Mouse (Mus musculus) left cerebral cortex, postnatal 36 days (tissue): ENCODE data around the gene Rtkn. TPM values are rescaled to one million over a fixed set of nuclear protein-coding genes. Genes with fewer than 3 reads are reported as not detected.
"Not testable (repeated sequence)": the region's sequence is repeated elsewhere in the genome, so short reads cannot be mapped to it uniquely, and the experiment has no call there.

Source experiments
- DNase-seq, 2 experiments: peaks; one replicate each; pipeline ENCODE4 v3.0.0; 2021 to 2022; ENCODE audit warnings: low spot score in 2 of 2, mixed read lengths in 1 of 2
- intact Hi-C: fragments of 180-260 bp; cut with DNase I; formaldehyde crosslinking; loops from one replicate; pipeline ENCODE4 v1.15.1; 2025
- total RNA-seq, 2 experiments: library from RNA; stranded (reverse); gene quantifications; 2 replicates each; pipeline ENCODE4 v1.2.3; 2021

Rtkn gene
- total RNA-seq, 2 experiments from 2014 or later = 88.7 to 105 TPM

DNA sequence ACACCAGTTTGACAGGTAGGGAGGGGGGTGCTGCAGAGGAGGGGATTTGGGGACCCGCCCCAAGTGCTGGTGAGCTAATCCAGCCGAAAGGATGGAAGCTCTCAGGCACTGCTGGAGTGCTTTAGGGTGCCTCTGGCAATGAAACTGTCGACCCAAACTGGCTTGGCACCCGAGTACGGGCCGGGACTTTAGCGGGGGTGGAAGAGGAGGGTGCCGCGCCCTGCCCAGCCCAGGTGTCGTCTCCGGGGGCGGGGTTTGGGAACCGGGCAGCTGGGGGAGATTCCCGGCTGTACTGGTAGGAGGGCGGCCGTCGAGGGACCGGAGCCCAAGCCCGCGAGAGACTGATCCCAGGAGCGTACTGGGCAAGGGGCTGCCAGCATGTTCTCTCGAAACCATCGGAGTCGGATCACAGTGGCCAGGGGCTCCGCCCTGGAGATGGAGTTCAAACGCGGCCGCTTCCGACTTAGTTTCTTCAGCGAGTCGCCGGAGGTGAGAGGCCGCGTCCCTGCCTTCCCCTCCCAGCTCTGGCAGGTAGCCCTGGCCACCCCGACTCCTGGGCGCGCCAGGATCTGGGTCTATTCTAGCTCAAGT is 403 bp downstream of the Rtkn start:
- intact Hi-C loops = no loop called here
- DNase-seq = peak in 1 of 2 experiments; percentile 3

GRCm38 (mm10) chr6:83136291-83136880 is 1.1 kb downstream of the Rtkn start:
- intact Hi-C loops = no loop called here
- no peak for DNase-seq

DNA sequence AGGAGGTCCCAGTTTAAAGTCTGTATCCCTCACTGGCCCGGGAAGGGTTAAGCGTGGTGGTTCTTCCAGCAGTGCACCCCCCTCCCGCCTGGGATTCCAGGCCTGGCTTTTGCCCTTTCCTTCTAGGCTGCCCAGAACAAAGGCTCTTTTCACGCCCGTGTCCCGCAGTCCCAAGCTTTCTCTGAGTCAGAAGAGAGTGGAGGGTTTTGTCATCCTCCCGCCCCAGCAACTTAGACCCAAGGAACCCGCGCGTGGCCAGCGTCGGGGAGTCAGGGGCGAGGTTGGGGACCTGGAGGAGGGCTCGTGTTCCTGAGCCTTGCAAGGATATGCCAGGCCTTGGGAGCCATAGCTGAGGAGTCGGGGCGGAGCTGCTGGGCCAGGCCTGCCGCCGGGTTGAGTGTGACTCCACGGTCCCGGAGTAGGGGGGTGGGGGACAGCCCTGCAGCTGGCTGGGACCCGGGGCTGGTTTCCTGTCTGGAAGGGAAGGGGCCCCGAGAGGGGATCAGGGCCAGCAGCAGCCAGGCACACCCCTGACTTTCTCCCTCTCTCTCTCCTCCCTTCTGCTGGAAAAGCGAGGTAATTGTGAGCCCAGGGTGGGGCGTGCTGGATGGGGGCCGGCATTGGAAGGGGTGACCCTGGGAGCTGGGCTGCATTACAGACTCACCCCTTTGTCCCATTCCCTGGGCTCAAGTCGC is 1.8 kb downstream of the Rtkn start:
- peak in 1 of 2 experiments; percentile 42 for DNase-seq
- intact Hi-C loops = no loop called here

GRCm38 (mm10) chr6:83137576-83137950 is 2.3 kb downstream of the Rtkn start:
- intact Hi-C loops = no loop called here

DNA sequence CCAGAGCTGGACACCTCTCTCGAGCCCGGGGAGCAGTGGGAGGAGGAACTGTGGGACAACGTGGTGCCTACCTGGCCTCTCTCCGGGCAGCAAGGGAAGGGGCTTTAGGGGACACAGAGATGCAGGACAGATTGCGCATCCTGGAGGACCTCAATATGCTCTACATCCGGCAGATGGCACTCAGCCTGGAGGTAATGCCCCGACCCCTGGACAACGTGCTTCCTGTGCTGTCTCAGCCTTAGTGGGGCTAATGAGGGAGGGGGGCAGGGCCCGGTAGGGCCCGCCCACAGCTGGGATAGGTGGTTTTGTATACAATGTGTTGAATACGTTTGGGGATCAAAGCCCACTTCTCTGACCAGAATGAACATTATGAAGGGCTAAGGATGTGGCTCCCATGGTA is 2.8 kb downstream of the Rtkn start:
- intact Hi-C loops = no loop called here
- DNase-seq = no peak

More at GRCm38 (mm10) chr6:83137576-83137950, 2.3 kb downstream of the Rtkn start:
- DNase-seq = peak; percentile 65 to 67

- peak in 1 of 2 experiments; percentile 6 for DNase-seq
- intact Hi-C loops = no loop called here
Observed at GRCm38 (mm10) chr6:83140044-83140443, 4.8 kb downstream of the Rtkn start.

DNA sequence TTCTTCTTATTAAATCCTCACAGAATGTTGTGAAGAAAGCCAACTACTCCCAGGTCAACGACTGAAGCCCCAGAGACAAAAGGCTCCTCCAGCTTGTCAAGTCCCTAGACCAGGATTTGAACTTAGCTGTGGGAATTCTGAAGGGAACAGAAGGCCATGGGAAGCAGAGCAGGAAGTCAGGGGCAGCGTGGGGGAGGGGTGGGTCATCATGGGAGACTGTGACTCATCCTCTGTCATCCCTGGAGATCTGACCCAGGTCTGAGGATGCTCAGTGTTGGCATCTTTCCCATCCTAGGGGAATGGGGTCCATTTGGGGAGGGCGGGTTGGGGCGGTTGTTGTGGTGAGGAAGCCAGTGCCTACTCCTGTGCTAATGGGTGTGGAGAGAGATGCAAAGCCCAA is 6.4 kb downstream of the Rtkn start:
- no peak for DNase-seq
- intact Hi-C loops = no loop called here

- intact Hi-C loops = no loop called here
- DNase-seq = peak; percentile 75 to 82
Observed at GRCm38 (mm10) chr6:83142211-83142731, 7.0 kb downstream of the Rtkn start.

DNA sequence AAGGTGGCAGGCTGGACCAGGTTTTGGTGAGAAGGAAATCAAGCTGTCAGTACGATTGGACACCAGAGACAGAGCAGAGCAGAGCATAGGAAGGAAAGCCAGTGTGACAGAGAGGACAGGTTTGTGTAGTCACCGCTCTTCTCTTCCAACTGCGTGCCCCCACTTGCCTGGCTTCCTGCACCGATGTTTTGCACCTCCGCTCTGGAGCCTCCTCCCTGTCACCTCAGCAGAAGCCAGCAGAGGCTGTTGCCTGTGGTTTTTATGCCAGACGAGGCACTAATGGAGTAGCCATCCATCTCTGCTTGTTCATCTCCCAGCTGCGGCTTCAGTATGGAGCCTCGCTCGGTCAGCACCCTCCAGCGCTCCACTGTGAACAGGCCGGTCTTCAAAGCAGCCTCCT is 7.6 kb downstream of the Rtkn start:
- peak; percentile 46 to 59 for DNase-seq
- intact Hi-C loops = no loop called here

- no peak for DNase-seq
- intact Hi-C loops = no loop called here
Observed at GRCm38 (mm10) chr6:83145209-83145608, 9.9 kb downstream of the Rtkn start.

DNA sequence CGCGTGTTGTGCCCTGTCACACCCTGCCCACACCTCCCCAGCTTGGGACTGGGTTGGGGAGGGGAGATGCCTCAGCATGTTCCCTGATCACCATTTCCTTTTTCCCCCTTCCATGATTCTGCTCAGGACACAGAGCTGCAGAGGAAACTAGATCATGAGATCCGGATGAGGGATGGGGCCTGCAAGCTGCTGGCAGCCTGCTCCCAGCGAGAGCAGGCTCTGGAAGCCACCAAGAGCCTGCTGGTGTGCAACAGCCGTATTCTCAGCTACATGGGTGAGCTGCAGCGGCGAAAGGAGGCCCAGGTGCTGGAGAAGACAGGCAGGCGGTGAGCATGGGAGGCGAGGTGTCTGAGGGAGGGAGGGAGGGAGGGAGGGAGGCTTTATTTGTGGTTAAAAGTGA is 10.5 kb downstream of the Rtkn start:
- no peak for DNase-seq
- intact Hi-C loops = no loop called here

DNA sequence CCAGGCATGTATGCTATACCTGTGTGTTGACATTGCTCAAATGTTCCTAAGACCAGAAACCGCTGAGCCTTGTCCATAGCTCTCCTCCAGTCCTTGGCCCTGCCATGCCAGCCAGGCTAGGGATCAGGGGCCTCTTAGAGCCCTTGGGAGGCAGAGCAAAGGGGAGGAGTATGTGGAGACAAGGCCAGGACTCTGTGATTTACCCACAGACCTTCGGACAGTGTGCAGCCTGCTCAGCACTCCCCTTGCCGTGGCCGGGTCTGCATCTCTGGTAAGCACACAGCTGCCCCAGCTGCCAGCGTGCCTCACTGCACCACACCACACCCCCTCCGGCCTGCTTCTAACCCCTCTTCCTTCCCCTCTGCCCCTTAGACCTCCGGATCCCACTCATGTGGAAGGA is 12.0 kb downstream of the Rtkn start:
- DNase-seq = no peak

GRCm38 (mm10) chr6:83151721-83152120 is 16.5 kb downstream of the Rtkn start:
- DNase-seq = no peak
- intact Hi-C loops = no loop called here

More for the DNA sequence above, 12.0 kb downstream of the Rtkn start:
- intact Hi-C loops = no loop called here

GRCm38 (mm10) chr6:83153038-83153437 is 17.8 kb downstream of the Rtkn start:
- intact Hi-C loops = no loop called here
- DNase-seq = no peak

- intact Hi-C loops = no loop called here
- no peak for DNase-seq
Observed at GRCm38 (mm10) chr6:83153485-83153884, 18.2 kb downstream of the Rtkn start.

GRCm38 (mm10) chr6:83155552-83156238 is 20.4 kb downstream of the Rtkn start:
- peak in 1 of 2 experiments; percentile 43 for DNase-seq

DNA sequence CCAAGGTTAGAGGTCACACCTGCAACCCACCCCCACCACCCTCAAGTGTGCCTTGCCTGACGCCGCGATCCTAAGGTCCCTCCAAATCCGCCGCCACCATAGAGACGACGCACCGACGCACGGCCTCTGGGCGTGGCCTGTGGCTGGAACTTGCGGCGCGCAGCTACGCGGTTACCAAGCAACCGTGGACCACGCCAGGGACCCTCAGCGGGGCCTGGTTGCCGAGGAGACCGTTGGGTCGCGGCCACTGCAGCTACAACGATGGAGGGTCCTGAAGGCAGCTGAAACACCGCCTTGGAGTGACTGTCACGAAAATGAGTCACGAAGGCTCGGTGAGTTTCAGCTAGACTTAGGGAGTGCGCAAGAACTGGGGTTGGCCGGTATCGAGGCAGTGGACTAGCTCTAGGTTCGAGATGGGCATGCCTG is 21.0 kb downstream of the Rtkn start, which contains the start of the genes Wdr54 and 1700003E16Rik:
Gene Wdr54, minus strand, starts transcription at position 139 of the 426 bp plus-strand sequence.
Gene 1700003E16Rik, plus strand, starts transcription at position 146 of the 426 bp plus-strand sequence.
- intact Hi-C loops = loop anchor here (5.0 kb wide), 1 partner anchor 34 kb away; the partner anchor contains the start of gene Wbp1
- DNase-seq = peak; percentile 82 to 84

More at GRCm38 (mm10) chr6:83155552-83156238, 20.4 kb downstream of the Rtkn start:
- intact Hi-C loops = loop anchor here (5.0 kb wide), 1 partner anchor 33 kb away; the partner anchor contains the start of gene Wbp1

GRCm38 (mm10) chr6:83159456-83159855 is 24.2 kb downstream of the Rtkn start:
- intact Hi-C loops = loop anchor here (5.0 kb wide), 1 partner anchor 37 kb away; the partner anchor contains the start of gene Wbp1
- DNase-seq = not testable (repeated sequence)

DNA sequence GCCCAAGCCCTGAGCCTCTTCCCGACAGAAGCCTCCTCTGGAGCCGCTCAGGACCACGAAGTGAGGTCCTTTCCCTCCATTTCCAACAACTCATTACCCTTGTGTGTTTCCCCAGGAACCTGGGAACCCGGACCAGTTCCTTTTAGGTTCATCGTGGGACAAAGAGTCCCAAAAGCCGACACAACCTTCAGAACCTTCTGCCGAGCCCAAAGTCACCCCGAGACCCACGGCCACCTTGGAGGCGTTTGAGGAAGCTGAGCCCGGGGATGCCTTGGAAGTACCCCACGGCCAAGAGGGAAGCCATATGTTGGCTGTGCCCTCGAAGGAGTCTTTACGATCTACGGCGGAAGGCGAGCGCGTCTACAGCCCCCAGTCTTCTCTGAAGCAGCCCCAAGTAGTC is 26.2 kb downstream of the Rtkn start:
- DNase-seq = no peak
- intact Hi-C loops = loop anchor here (10.0 kb wide), 1 partner anchor 167 kb away; no protein-coding TSS in a partner anchor
